10 mouse cellular contexts compared by ENCODE assay signal in the genomic region with DNA sequence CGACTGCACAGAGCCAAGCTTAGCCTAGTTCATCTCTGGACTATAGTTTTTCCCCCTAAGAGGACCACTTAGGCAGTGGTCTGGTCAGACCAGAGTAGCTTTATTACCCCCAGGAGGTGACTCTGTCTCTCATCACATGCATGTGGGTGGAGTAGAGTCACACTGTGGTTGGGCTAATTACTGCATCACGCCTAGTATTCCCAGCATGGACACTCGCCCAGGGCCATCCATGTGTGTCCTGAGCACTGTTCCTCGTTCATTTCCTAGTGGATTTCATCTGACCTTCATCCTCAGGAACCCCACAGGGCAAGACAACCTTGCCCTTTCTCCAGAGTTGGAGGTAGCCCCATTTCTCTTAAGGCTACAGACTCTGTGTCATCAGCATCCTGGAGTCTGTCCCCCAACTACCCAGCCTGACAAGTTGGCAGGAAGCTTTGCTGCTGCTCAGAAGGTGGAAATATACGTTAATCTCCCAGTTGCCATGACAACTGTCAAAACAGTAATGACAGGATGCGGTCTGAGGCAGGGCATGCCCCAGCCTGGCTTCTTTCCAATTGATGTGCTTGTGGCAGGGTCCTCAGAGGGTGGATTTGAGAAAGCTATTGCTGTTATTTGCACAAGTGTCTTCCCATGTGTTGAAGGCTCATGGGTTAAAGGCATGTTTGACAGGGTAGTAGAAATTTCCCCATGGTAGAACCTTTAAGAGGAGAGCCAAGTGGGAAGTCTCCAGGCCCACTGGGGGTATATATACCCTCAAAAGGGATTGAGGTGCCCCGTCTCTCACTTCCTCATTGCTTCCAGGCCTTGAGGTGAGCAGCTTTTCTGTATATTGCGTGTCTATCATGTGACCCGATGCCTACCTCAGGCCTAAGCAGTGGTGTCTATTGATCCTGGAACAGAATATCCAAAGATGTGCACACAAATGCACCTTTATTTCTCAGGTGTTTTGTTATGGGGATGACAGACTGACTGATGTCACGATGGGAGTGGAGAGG. TPM values are rescaled to one million over a fixed set of nuclear protein-coding genes. Genes with fewer than 3 reads are reported as not detected.
DNase-seq lines count a peak whose midpoint lies in the region; ATAC-seq and TF ChIP-seq lines count a peak whose summit lies in the region.
"Had no signal": no experiment of that assay in that cellular context is flagged by ENCODE, and none has a peak within 500 bp of the region (broad histone marks: within the 10 kb centered on the region; RNA-seq: fewer than 3 reads in every experiment).

No protein-coding gene starts in this region.

- H3K36me3 ChIP-seq in limb, embryonic 14.5 days (ENCODE audit: control insufficient read depth, insufficient read depth, low read length), result no peaks in the 10 kb centered on the region
- H3K36me3 ChIP-seq in limb, embryonic 10.5 days, result no peaks in the 10 kb centered on the region
- no peaks in the 10 kb centered on the region for H3K36me3 ChIP-seq in liver, embryonic 14.5 days (replicated peaks; ENCODE audit: control insufficient read depth, insufficient read depth, low read depth)
- no peaks in the 10 kb centered on the region for H3K36me3 ChIP-seq in splenic B cell, adult 2 months (ENCODE audit: control insufficient read depth, insufficient read depth, low read length, poor library complexity, severe bottlenecking)

- TF ChIP-seq CTCF in brain, embryonic 14.5 days (IDR thresholded peaks at IDR 0.05; ENCODE audit: borderline replicate concordance, extremely low read depth, insufficient read depth, insufficient read length), result no peak
- TF ChIP-seq CTCF in liver, embryonic 14.5 days (IDR thresholded peaks at IDR 0.05; ENCODE audit: low read depth), result no peak

- H3K4me1 ChIP-seq in limb, embryonic 14.5 days (ENCODE audit: control insufficient read depth, insufficient read depth, low read length), result no peaks in the 10 kb centered on the region
- peaks cover 18% of the 10 kb centered on the region for H3K4me1 ChIP-seq in limb, embryonic 10.5 days
- H3K4me1 ChIP-seq in liver, embryonic 14.5 days (replicated peaks; ENCODE audit: control insufficient read depth in 2 of 2, insufficient read depth in 2 of 2, low read length in 1 of 2), result peaks cover 0 to 13% of the 10 kb centered on the region in 2 experiments; a peak in 2 of 4 replicates

- no peaks in the 10 kb centered on the region for H3K27me3 ChIP-seq in limb, embryonic 14.5 days (ENCODE audit: control insufficient read depth, insufficient read depth, low read length)
- H3K27me3 ChIP-seq in limb, embryonic 10.5 days (ENCODE audit: low read depth, poor library complexity, severe bottlenecking), result no peaks in the 10 kb centered on the region
- no peaks in the 10 kb centered on the region for H3K27me3 ChIP-seq in liver, embryonic 14.5 days (ENCODE audit: control insufficient read depth, insufficient read depth, low read length)
- no peaks in the 10 kb centered on the region for H3K27me3 ChIP-seq in splenic B cell, adult 2 months (ENCODE audit: control insufficient read depth, insufficient read depth, low read length, poor library complexity, severe bottlenecking)

- 45% methylated on average over 10 of the region's 10 CpGs for WGBS in limb, embryonic 14.5 days
- 54% methylated on average over 10 of the region's 10 CpGs for WGBS in limb, embryonic 10.5 days
- WGBS in liver, embryonic 14.5 days (ENCODE audit: insufficient replicate concordance), result 40% methylated on average over 10 of the region's 10 CpGs

- H3K4me3 ChIP-seq in limb, embryonic 14.5 days (replicated peaks; ENCODE audit: low read length), result no peak overlapping the region
- no peak overlapping the region for H3K4me3 ChIP-seq in limb, embryonic 10.5 days
- no peak overlapping the region for H3K4me3 ChIP-seq in liver, embryonic 14.5 days (ENCODE audit: insufficient read depth in 1 of 2, low read depth in 2 of 2, low read length in 2 of 2)
- H3K4me3 ChIP-seq: erythroblast, embryonic 14.5 days; layer of hippocampus, adult 2 months had no signal

- ATAC-seq in limb, embryonic 14.5 days (ENCODE audit: low FRiP score, low read depth), result no peak
- 0 out of 2 replicates have a peak, but pooled peaks have one; percentile 15 for ATAC-seq in liver, embryonic 14.5 days (ENCODE audit: insufficient read depth)

- H3K9me3 ChIP-seq in limb, embryonic 14.5 days (ENCODE audit: control insufficient read depth, low read length), result no peaks in the 10 kb centered on the region
- no peaks in the 10 kb centered on the region for H3K9me3 ChIP-seq in limb, embryonic 10.5 days (replicated peaks)
- H3K9me3 ChIP-seq in liver, embryonic 14.5 days (ENCODE audit: control insufficient read depth, low read length), result no peaks in the 10 kb centered on the region

- TF ChIP-seq POLR2A in limb, embryonic 14.5 days (IDR thresholded peaks at IDR 0.05; ENCODE audit: borderline replicate concordance, extremely low read depth, insufficient read depth, insufficient read length), result no peak
- TF ChIP-seq POLR2A in brain, embryonic 14.5 days (IDR thresholded peaks at IDR 0.05; ENCODE audit: borderline replicate concordance, extremely low read depth, insufficient read depth, insufficient read length, poor library complexity, severe bottlenecking), result no peak

- H3K27ac ChIP-seq in limb, embryonic 14.5 days (replicated peaks; ENCODE audit: low read depth, low read length), result no peak overlapping the region
- no peak overlapping the region for H3K27ac ChIP-seq in limb, embryonic 10.5 days
- H3K27ac ChIP-seq in liver, embryonic 14.5 days, result no peak overlapping the region
- H3K27ac ChIP-seq: layer of hippocampus, adult 2 months had no signal

- DNase-seq in limb, embryonic 14.5 days (ENCODE audit: low spot score), result peak; percentile 57
- no peak for DNase-seq in limb, embryonic 10.5 days (ENCODE audit: low spot score)
- DNase-seq in brain, embryonic 14.5 days (ENCODE audit: low read depth), result peak; percentile 84
- peak in 1 of 3 experiments; percentile 18 for DNase-seq in liver, embryonic 14.5 days (ENCODE audit: low read depth in 3 of 3, low spot score in 3 of 3)
- DNase-seq in splenic B cell, adult 2 months (ENCODE audit: low read depth, low spot score), result peak; percentile 93
- no peak for DNase-seq in cerebellum, postnatal 36 days
- no peak for DNase-seq in ovary, postnatal 10 days (ENCODE audit: low spot score)
- no peak for DNase-seq in left cerebral cortex, postnatal 4 days

- no peak overlapping the region for H3K4me2 ChIP-seq in limb, embryonic 14.5 days (replicated peaks; ENCODE audit: low read depth, low read length, severe bottlenecking)
- no peak overlapping the region for H3K4me2 ChIP-seq in liver, embryonic 14.5 days (ENCODE audit: low read depth)

- no peak overlapping the region for H3K9ac ChIP-seq in limb, embryonic 14.5 days (ENCODE audit: low read depth, low read length, severe bottlenecking)
- H3K9ac ChIP-seq in liver, embryonic 14.5 days (replicated peaks), result no peak overlapping the region

- no peak for TF ChIP-seq EP300 in liver, embryonic 14.5 days (IDR thresholded peaks at IDR 0.05; ENCODE audit: low read depth)

- intact Hi-C loops in left cerebral cortex, postnatal 4 days (cut with DNase I), result no loop called here

RNA-seq across cellular contexts. Expression of a gene that starts 20.4 kb away (rescaled TPM):
- polyA plus RNA-seq in limb, embryonic 14.5 days (2012; rRNA removed), result 8.5 and 9.6 TPM in 2 replicates
- polyA plus RNA-seq in limb, embryonic 14.5 days (2014; fragmentation: Nextera tagmentation; extraction: Ambion mirVana), result 6.8 and 8.0 TPM in 2 replicates
- 5.9 and 6.0 TPM in 2 replicates for polyA plus RNA-seq in limb, embryonic 10.5 days (2016; fragmentation: Nextera tagmentation; extraction: Ambion mirVana)
- 20.4 and 25.6 TPM in 2 replicates for polyA plus RNA-seq in brain, embryonic 14.5 days (2012; rRNA removed)
- polyA plus RNA-seq in liver, embryonic 14.5 days (2012; rRNA removed), result 4.2 and 4.7 TPM in 2 replicates
- polyA plus RNA-seq in liver, embryonic 14.5 days (2014; fragmentation: Nextera tagmentation; extraction: Ambion mirVana), result 4.6 and 6.1 TPM in 2 replicates
- 10 to 100 TPM; 53.9 to 62.5 TPM for total RNA-seq in left cerebral cortex, postnatal 4 days (2021)

RNA-seq across cellular contexts. Expression of a gene that starts 32.6 kb away (rescaled TPM):
- polyA plus RNA-seq in limb, embryonic 14.5 days (2012; rRNA removed), result 50.0 and 51.5 TPM in 2 replicates
- polyA plus RNA-seq in limb, embryonic 14.5 days (2014; fragmentation: Nextera tagmentation; extraction: Ambion mirVana), result 38.1 and 43.2 TPM in 2 replicates
- polyA plus RNA-seq in limb, embryonic 10.5 days (2016; fragmentation: Nextera tagmentation; extraction: Ambion mirVana), result 14.3 and 18.6 TPM in 2 replicates
- polyA plus RNA-seq in brain, embryonic 14.5 days (2012; rRNA removed), result 78.9 and 148 TPM in 2 replicates
- 11.4 and 14.4 TPM in 2 replicates for polyA plus RNA-seq in liver, embryonic 14.5 days (2012; rRNA removed)
- 12.7 and 14.5 TPM in 2 replicates for polyA plus RNA-seq in liver, embryonic 14.5 days (2014; fragmentation: Nextera tagmentation; extraction: Ambion mirVana)
- 10 to 100 TPM in 1 of 2 experiments, 1 to 10 TPM in 1; 8.6 to 11.0 TPM for total RNA-seq in left cerebral cortex, postnatal 4 days (2021)

Comparison
In these comparisons a context has a peak if more than half of its experiments do, and no peak if none do; other contexts are left out.
1. DNase-seq: peak in limb, embryonic 14.5 days (single experiment), brain, embryonic 14.5 days (single experiment) and splenic B cell, adult 2 months (single experiment); none in limb, embryonic 10.5 days (single experiment), cerebellum, postnatal 36 days (0 of 2), ovary, postnatal 10 days (single experiment) and left cerebral cortex, postnatal 4 days (single experiment).